17 mouse cellular contexts compared by ENCODE assay signal in genomic region chr6:136897789-136898188, GRCm38 (mm10). TPM values are rescaled to one million over a fixed set of nuclear protein-coding genes. Genes with fewer than 3 reads are reported as not detected.
DNase-seq lines count a peak whose midpoint lies in the region; ATAC-seq and TF ChIP-seq lines count a peak whose summit lies in the region.
"Had no signal": no experiment of that assay in that cellular context is flagged by ENCODE, and none has a peak within 500 bp of the region (broad histone marks: within the 10 kb centered on the region; RNA-seq: fewer than 3 reads in every experiment).

No protein-coding gene starts in this region.

- H3K9me3 ChIP-seq in intestine, embryonic 14.5 days (ENCODE audit: control insufficient read depth, low read length), result no peaks in the 10 kb centered on the region
- H3K9me3 ChIP-seq in intestine, embryonic 15.5 days, result no peaks in the 10 kb centered on the region
- H3K9me3 ChIP-seq in heart, embryonic 14.5 days (ENCODE audit: control insufficient read depth, low read length), result no peaks in the 10 kb centered on the region
- H3K9me3 ChIP-seq in neural tube, embryonic 15.5 days (replicated peaks), result no peaks in the 10 kb centered on the region
- H3K9me3 ChIP-seq in midbrain, embryonic 14.5 days (ENCODE audit: control insufficient read depth, low read length), result no peaks in the 10 kb centered on the region
- H3K9me3 ChIP-seq in hindbrain, postnatal 0 days (ENCODE audit: low read length), result no peaks in the 10 kb centered on the region
- H3K9me3 ChIP-seq: liver, embryonic 15.5 days; midbrain, embryonic 13.5 days; neural tube, embryonic 12.5 days had no signal

- no peaks in the 10 kb centered on the region for H3K27me3 ChIP-seq in intestine, embryonic 14.5 days (replicated peaks; ENCODE audit: control insufficient read depth, insufficient read depth, low read length)
- no peaks in the 10 kb centered on the region for H3K27me3 ChIP-seq in intestine, embryonic 15.5 days (replicated peaks)
- no peaks in the 10 kb centered on the region for H3K27me3 ChIP-seq in heart, embryonic 14.5 days (ENCODE audit: control insufficient read depth, insufficient read depth, low read length)
- H3K27me3 ChIP-seq in neural tube, embryonic 15.5 days (replicated peaks), result no peaks in the 10 kb centered on the region
- H3K27me3 ChIP-seq in midbrain, embryonic 14.5 days (ENCODE audit: control insufficient read depth, insufficient read depth, low read length), result no peaks in the 10 kb centered on the region
- H3K27me3 ChIP-seq in hindbrain, postnatal 0 days (ENCODE audit: insufficient read depth, low read length), result no peaks in the 10 kb centered on the region
- H3K27me3 ChIP-seq: liver, embryonic 15.5 days; midbrain, embryonic 13.5 days; neural tube, embryonic 12.5 days; Patski had no signal

- H3K4me1 ChIP-seq in intestine, embryonic 14.5 days (replicated peaks; ENCODE audit: control insufficient read depth, insufficient read depth, low read length), result peaks cover 20% of the 10 kb centered on the region
- 0 out of 2 replicates have a peak, but pooled peaks cover 3% of the 10 kb centered on the region for H3K4me1 ChIP-seq in intestine, embryonic 15.5 days (replicated peaks)
- peaks cover 7 to 8% of the 10 kb centered on the region in 2 experiments for H3K4me1 ChIP-seq in heart, embryonic 14.5 days (ENCODE audit: control insufficient read depth in 2 of 2, insufficient read depth in 2 of 2, low read length in 2 of 2)
- no peaks in the 10 kb centered on the region for H3K4me1 ChIP-seq in neural tube, embryonic 15.5 days
- H3K4me1 ChIP-seq in midbrain, embryonic 14.5 days (ENCODE audit: control insufficient read depth, insufficient read depth, low read length), result no peaks in the 10 kb centered on the region
- no peaks in the 10 kb centered on the region for H3K4me1 ChIP-seq in hindbrain, postnatal 0 days (ENCODE audit: insufficient read depth, low read length)
- H3K4me1 ChIP-seq: midbrain, embryonic 13.5 days; neural tube, embryonic 12.5 days had no signal

- TF ChIP-seq CTCF in hindbrain, postnatal 0 days (IDR thresholded peaks at IDR 0.05; ENCODE audit: low read depth), result no peak

- H3K4me3 ChIP-seq in intestine, embryonic 14.5 days (ENCODE audit: low read depth, low read length), result no peak overlapping the region
- H3K4me3 ChIP-seq in intestine, embryonic 15.5 days (replicated peaks), result no peak overlapping the region
- no peak overlapping the region for H3K4me3 ChIP-seq in heart, embryonic 14.5 days (ENCODE audit: control insufficient read depth in 1 of 2, insufficient read depth in 1 of 2, low read depth in 1 of 2, low read length in 2 of 2)
- H3K4me3 ChIP-seq in neural tube, embryonic 15.5 days (replicated peaks), result no peak overlapping the region
- H3K4me3 ChIP-seq in midbrain, embryonic 14.5 days (replicated peaks; ENCODE audit: low read depth, low read length), result no peak overlapping the region
- no peak overlapping the region for H3K4me3 ChIP-seq in hindbrain, postnatal 0 days (ENCODE audit: low read length)
- H3K4me3 ChIP-seq: liver, embryonic 15.5 days; midbrain, embryonic 13.5 days; neural tube, embryonic 12.5 days had no signal

- 68% methylated on average over 4 of the region's 4 CpGs for WGBS in intestine, embryonic 14.5 days
- 63% methylated on average over 4 of the region's 4 CpGs for WGBS in intestine, embryonic 15.5 days
- 51% methylated on average over 4 of the region's 4 CpGs for WGBS in heart, embryonic 14.5 days
- WGBS in neural tube, embryonic 15.5 days, result 84% methylated on average over 4 of the region's 4 CpGs
- WGBS in midbrain, embryonic 14.5 days, result 91% methylated on average over 4 of the region's 4 CpGs
- 86% methylated on average over 4 of the region's 4 CpGs for WGBS in hindbrain, postnatal 0 days

- no peak overlapping the region for H3K4me2 ChIP-seq in intestine, embryonic 14.5 days (ENCODE audit: low read length)
- no peak overlapping the region for H3K4me2 ChIP-seq in intestine, embryonic 15.5 days (replicated peaks)
- no peak overlapping the region for H3K4me2 ChIP-seq in heart, embryonic 14.5 days (ENCODE audit: low read length)
- H3K4me2 ChIP-seq in neural tube, embryonic 15.5 days, result no peak overlapping the region
- no peak overlapping the region for H3K4me2 ChIP-seq in midbrain, embryonic 14.5 days (ENCODE audit: low read length)
- H3K4me2 ChIP-seq in hindbrain, postnatal 0 days (ENCODE audit: low read depth, low read length), result no peak overlapping the region
- H3K4me2 ChIP-seq: liver, embryonic 15.5 days; midbrain, embryonic 13.5 days; neural tube, embryonic 12.5 days had no signal

- H3K9ac ChIP-seq in intestine, embryonic 14.5 days (ENCODE audit: low read length), result no peak overlapping the region
- no peak overlapping the region for H3K9ac ChIP-seq in intestine, embryonic 15.5 days
- no peak overlapping the region for H3K9ac ChIP-seq in heart, embryonic 14.5 days (ENCODE audit: low read length)
- no peak overlapping the region for H3K9ac ChIP-seq in neural tube, embryonic 15.5 days (replicated peaks)
- no peak overlapping the region for H3K9ac ChIP-seq in midbrain, embryonic 14.5 days (replicated peaks; ENCODE audit: low read length)
- no peak overlapping the region for H3K9ac ChIP-seq in hindbrain, postnatal 0 days (replicated peaks; ENCODE audit: low read length)
- H3K9ac ChIP-seq: liver, embryonic 15.5 days; midbrain, embryonic 13.5 days; neural tube, embryonic 12.5 days had no signal

- no peak for DNase-seq in intestine, embryonic 14.5 days (ENCODE audit: low spot score)
- DNase-seq in urinary bladder, postnatal 14 days (ENCODE audit: low spot score), result peak; percentile 43
- no peak for DNase-seq in urinary bladder, postnatal 36 days (ENCODE audit: low spot score in 2 of 2)
- DNase-seq in midbrain, embryonic 14.5 days, result no peak
- DNase-seq in hindbrain, postnatal 0 days (ENCODE audit: low spot score), result no peak
- DNase-seq: thymus, postnatal 25 days had no signal

- H3K36me3 ChIP-seq in intestine, embryonic 14.5 days (ENCODE audit: control insufficient read depth, insufficient read depth, low read length), result no peaks in the 10 kb centered on the region
- no peaks in the 10 kb centered on the region for H3K36me3 ChIP-seq in intestine, embryonic 15.5 days
- no peaks in the 10 kb centered on the region for H3K36me3 ChIP-seq in heart, embryonic 14.5 days (ENCODE audit: control insufficient read depth, insufficient read depth, low read length)
- H3K36me3 ChIP-seq in neural tube, embryonic 15.5 days, result no peaks in the 10 kb centered on the region
- no peaks in the 10 kb centered on the region for H3K36me3 ChIP-seq in midbrain, embryonic 14.5 days (ENCODE audit: control insufficient read depth, insufficient read depth, low read length)
- H3K36me3 ChIP-seq in hindbrain, postnatal 0 days (ENCODE audit: insufficient read depth, low read length), result no peaks in the 10 kb centered on the region
- H3K36me3 ChIP-seq: liver, embryonic 15.5 days; midbrain, embryonic 13.5 days; neural tube, embryonic 12.5 days had no signal

- peak overlapping the region; percentile 20; the same call in 1 of the 2 replicates for H3K27ac ChIP-seq in intestine, embryonic 14.5 days (ENCODE audit: low read depth)
- no peak overlapping the region for H3K27ac ChIP-seq in intestine, embryonic 15.5 days
- peak overlapping the region; percentile 21 to 46; a peak in 2 of 4 replicates for H3K27ac ChIP-seq in heart, embryonic 14.5 days (replicated peaks in 1 of 2; ENCODE audit: control insufficient read depth in 1 of 2, insufficient read depth in 1 of 2, low read depth in 2 of 2, low read length in 2 of 2)
- H3K27ac ChIP-seq in neural tube, embryonic 15.5 days (replicated peaks), result no peak overlapping the region
- H3K27ac ChIP-seq in midbrain, embryonic 14.5 days (replicated peaks; ENCODE audit: low read depth, low read length), result no peak overlapping the region
- H3K27ac ChIP-seq in hindbrain, postnatal 0 days, result no peak overlapping the region
- H3K27ac ChIP-seq: liver, embryonic 15.5 days; midbrain, embryonic 13.5 days; neural tube, embryonic 12.5 days had no signal

- ATAC-seq in intestine, embryonic 14.5 days (replicated peaks; ENCODE audit: low FRiP score, low TSS enrichment, low read depth), result no peak
- no peak for ATAC-seq in intestine, embryonic 15.5 days
- ATAC-seq in heart, embryonic 14.5 days (ENCODE audit: insufficient number of reproducible peaks, insufficient read depth, low FRiP score, low read depth), result no peak
- ATAC-seq in neural tube, embryonic 15.5 days (ENCODE audit: low FRiP score), result no peak
- ATAC-seq in midbrain, embryonic 14.5 days (ENCODE audit: low FRiP score, low TSS enrichment), result no peak
- ATAC-seq in hindbrain, postnatal 0 days, result no peak
- ATAC-seq: hindbrain, embryonic 16.5 days; midbrain, embryonic 13.5 days; Patski had no signal

RNA-seq across cellular contexts. Expression of gene Mgp, which starts 22.2 kb away (rescaled TPM):
- polyA plus RNA-seq in intestine, embryonic 14.5 days (2014; fragmentation: Nextera tagmentation; extraction: Ambion mirVana), result 101 and 117 TPM in 2 replicates
- 121 and 122 TPM in 2 replicates for polyA plus RNA-seq in intestine, embryonic 15.5 days (2015; fragmentation: Nextera tagmentation; extraction: Ambion mirVana)
- 457 and 563 TPM in 2 replicates for polyA plus RNA-seq in heart, embryonic 14.5 days (2014; fragmentation: Nextera tagmentation; extraction: Ambion mirVana)
- 28.4 and 40.1 TPM in 2 replicates for polyA plus RNA-seq in neural tube, embryonic 15.5 days (2015; fragmentation: Nextera tagmentation; extraction: Ambion mirVana)
- 0.65 and 3.5 TPM in 2 replicates for polyA plus RNA-seq in midbrain, embryonic 14.5 days (2014; fragmentation: Nextera tagmentation; extraction: Ambion mirVana)
- 23.6 and 34.6 TPM in 2 replicates for total RNA-seq in hindbrain, postnatal 0 days (2014; rRNA removed)
- polyA plus RNA-seq in hindbrain, postnatal 0 days (2015; fragmentation: Nextera tagmentation; extraction: Ambion mirVana), result 74.4 and 81.8 TPM in 2 replicates

RNA-seq across cellular contexts. Expression of gene Erp27, which starts 24.2 kb away (rescaled TPM):
- polyA plus RNA-seq in intestine, embryonic 14.5 days (2014; fragmentation: Nextera tagmentation; extraction: Ambion mirVana), result 1.1 and 6.0 TPM in 2 replicates
- 14.6 and 37.0 TPM in 2 replicates for polyA plus RNA-seq in intestine, embryonic 15.5 days (2015; fragmentation: Nextera tagmentation; extraction: Ambion mirVana)
- polyA plus RNA-seq in heart, embryonic 14.5 days (2014; fragmentation: Nextera tagmentation; extraction: Ambion mirVana), result 0.93 and 1.7 TPM in 2 replicates
- 0.82 TPM in 1 of 2 replicates, not detected in the other for polyA plus RNA-seq in neural tube, embryonic 15.5 days (2015; fragmentation: Nextera tagmentation; extraction: Ambion mirVana)
- not detected in 2 replicates for polyA plus RNA-seq in midbrain, embryonic 14.5 days (2014; fragmentation: Nextera tagmentation; extraction: Ambion mirVana)
- total RNA-seq in hindbrain, postnatal 0 days (2014; rRNA removed), result not detected in 2 replicates
- polyA plus RNA-seq in hindbrain, postnatal 0 days (2015; fragmentation: Nextera tagmentation; extraction: Ambion mirVana), result not detected in 2 replicates
- total RNA-seq: adrenal gland, adult 18-20 months; gastrocnemius, postnatal 36 days had no signal
- polyA plus RNA-seq: midbrain, embryonic 13.5 days; neural tube, embryonic 12.5 days had no signal

RNA-seq across cellular contexts. Expression of gene Pde6h, which starts 25.8 kb away (rescaled TPM):
- 1.1 TPM in 1 of 2 replicates, not detected in the other for polyA plus RNA-seq in intestine, embryonic 14.5 days (2014; fragmentation: Nextera tagmentation; extraction: Ambion mirVana)
- not detected in 2 replicates for polyA plus RNA-seq in intestine, embryonic 15.5 days (2015; fragmentation: Nextera tagmentation; extraction: Ambion mirVana)
- polyA plus RNA-seq in heart, embryonic 14.5 days (2014; fragmentation: Nextera tagmentation; extraction: Ambion mirVana), result 0.23 TPM in 1 of 2 replicates, not detected in the other
- 0.33 TPM in 1 of 2 replicates, not detected in the other for polyA plus RNA-seq in neural tube, embryonic 15.5 days (2015; fragmentation: Nextera tagmentation; extraction: Ambion mirVana)
- not detected in 2 replicates for polyA plus RNA-seq in midbrain, embryonic 14.5 days (2014; fragmentation: Nextera tagmentation; extraction: Ambion mirVana)
- total RNA-seq in hindbrain, postnatal 0 days (2014; rRNA removed), result not detected in 2 replicates
- polyA plus RNA-seq in hindbrain, postnatal 0 days (2015; fragmentation: Nextera tagmentation; extraction: Ambion mirVana), result 0.76 and 1.3 TPM in 2 replicates
- total RNA-seq: adrenal gland, adult 18-20 months; gastrocnemius, postnatal 36 days had no signal
- polyA plus RNA-seq: liver, embryonic 15.5 days; midbrain, embryonic 13.5 days; neural tube, embryonic 12.5 days had no signal

RNA-seq across cellular contexts. Expression of gene Art4, which starts 40.3 kb away (rescaled TPM):
- 2.0 and 3.5 TPM in 2 replicates for polyA plus RNA-seq in intestine, embryonic 14.5 days (2014; fragmentation: Nextera tagmentation; extraction: Ambion mirVana)
- 4.2 and 4.8 TPM in 2 replicates for polyA plus RNA-seq in intestine, embryonic 15.5 days (2015; fragmentation: Nextera tagmentation; extraction: Ambion mirVana)
- 9.5 and 11.2 TPM in 2 replicates for polyA plus RNA-seq in heart, embryonic 14.5 days (2014; fragmentation: Nextera tagmentation; extraction: Ambion mirVana)
- polyA plus RNA-seq in neural tube, embryonic 15.5 days (2015; fragmentation: Nextera tagmentation; extraction: Ambion mirVana), result 0.23 and 2.3 TPM in 2 replicates
- not detected in 2 replicates for polyA plus RNA-seq in midbrain, embryonic 14.5 days (2014; fragmentation: Nextera tagmentation; extraction: Ambion mirVana)
- 0.37 and 0.43 TPM in 2 replicates for total RNA-seq in hindbrain, postnatal 0 days (2014; rRNA removed)
- 0.25 and 0.34 TPM in 2 replicates for polyA plus RNA-seq in hindbrain, postnatal 0 days (2015; fragmentation: Nextera tagmentation; extraction: Ambion mirVana)
- total RNA-seq: layer of hippocampus, adult 18-20 months had no signal
- polyA plus RNA-seq: Patski had no signal

RNA-seq across cellular contexts. Expression of gene Arhgdib, which starts 43.9 kb away (rescaled TPM):
- 57.9 and 60.1 TPM in 2 replicates for polyA plus RNA-seq in intestine, embryonic 14.5 days (2014; fragmentation: Nextera tagmentation; extraction: Ambion mirVana)
- polyA plus RNA-seq in intestine, embryonic 15.5 days (2015; fragmentation: Nextera tagmentation; extraction: Ambion mirVana), result 44.5 and 47.8 TPM in 2 replicates
- polyA plus RNA-seq in heart, embryonic 14.5 days (2014; fragmentation: Nextera tagmentation; extraction: Ambion mirVana), result 86.1 and 88.6 TPM in 2 replicates
- polyA plus RNA-seq in neural tube, embryonic 15.5 days (2015; fragmentation: Nextera tagmentation; extraction: Ambion mirVana), result 13.8 and 95.4 TPM in 2 replicates
- polyA plus RNA-seq in midbrain, embryonic 14.5 days (2014; fragmentation: Nextera tagmentation; extraction: Ambion mirVana), result 7.0 and 16.6 TPM in 2 replicates
- 7.2 and 12.8 TPM in 2 replicates for total RNA-seq in hindbrain, postnatal 0 days (2014; rRNA removed)
- 17.3 and 18.8 TPM in 2 replicates for polyA plus RNA-seq in hindbrain, postnatal 0 days (2015; fragmentation: Nextera tagmentation; extraction: Ambion mirVana)

Comparison
In these comparisons a context has a peak if more than half of its experiments do, and no peak if none do; other contexts are left out.
1. H3K27ac ChIP-seq: peak in intestine, embryonic 14.5 days (single experiment) and heart, embryonic 14.5 days (2 of 2); none in intestine, embryonic 15.5 days (single experiment), neural tube, embryonic 15.5 days (single experiment), midbrain, embryonic 14.5 days (single experiment) and hindbrain, postnatal 0 days (single experiment).